Mouse (Mus musculus): ENCODE measurements at regions not wholly inside any gene's neighbourhood (a gene's known extent, or its start where the extent isn't known, plus 50 kb on each side); places are given as distances from the start of the nearest gene placed in this dataset.

GRCm38 (mm10) chr3:78919850-78920249 lies 366.5 kb downstream of the Rapgef2 start:
- ATAC-seq (replicated peaks; ENCODE audit: low FRiP score): no peak
- Histone ChIP-seq H3K9ac (ENCODE audit: low read depth, low read length) (no peak overlapping the region), H3K4me1 (replicated peaks; ENCODE audit: control insufficient read depth, insufficient read depth, low read length) (no peaks in the 10 kb centered on the region), H3K36me3 (ENCODE audit: control insufficient read depth, insufficient read depth, low read length) (no peaks in the 10 kb centered on the region), H3K4me2 (no peak overlapping the region), H3K9me3 (ENCODE audit: control insufficient read depth, low read length) (no peaks in the 10 kb centered on the region), H3K27me3 (replicated peaks; ENCODE audit: control insufficient read depth, insufficient read depth, low read length) (no peaks in the 10 kb centered on the region), H3K4me3 (ENCODE audit: low read depth, low read length) (no peak overlapping the region), H3K27ac (ENCODE audit: low read depth, low read length) (no peak overlapping the region)
- no peak for DNase-seq (ENCODE audit: low spot score)
- 55% methylated on average over 6 of the region's 6 CpGs for WGBS

GRCm38 (mm10) chr3:78919407-78919806 lies 366.9 kb downstream of the Rapgef2 start:
- H3K4me2 ChIP-seq: peak overlapping the region; percentile 26
- DNase-seq (ENCODE audit: low spot score) (peak; percentile 59), ATAC-seq (replicated peaks; ENCODE audit: low FRiP score) (peak; percentile 49; the same call in 1 of the 2 replicates)
- 21% methylated on average over 12 of the region's 12 CpGs for WGBS
- H3K27ac ChIP-seq (ENCODE audit: low read depth, low read length): no peak overlapping the region
- no peaks in the 10 kb centered on the region for H3K27me3 ChIP-seq (replicated peaks; ENCODE audit: control insufficient read depth, insufficient read depth, low read length)
- no peak overlapping the region for H3K4me3 ChIP-seq (ENCODE audit: low read depth, low read length)
- no peaks in the 10 kb centered on the region for H3K36me3 ChIP-seq (ENCODE audit: control insufficient read depth, insufficient read depth, low read length)
- no peaks in the 10 kb centered on the region for H3K9me3 ChIP-seq (ENCODE audit: control insufficient read depth, low read length)
- no peaks in the 10 kb centered on the region for H3K4me1 ChIP-seq (replicated peaks; ENCODE audit: control insufficient read depth, insufficient read depth, low read length)
- no peak overlapping the region for H3K9ac ChIP-seq (ENCODE audit: low read depth, low read length)

DNA sequence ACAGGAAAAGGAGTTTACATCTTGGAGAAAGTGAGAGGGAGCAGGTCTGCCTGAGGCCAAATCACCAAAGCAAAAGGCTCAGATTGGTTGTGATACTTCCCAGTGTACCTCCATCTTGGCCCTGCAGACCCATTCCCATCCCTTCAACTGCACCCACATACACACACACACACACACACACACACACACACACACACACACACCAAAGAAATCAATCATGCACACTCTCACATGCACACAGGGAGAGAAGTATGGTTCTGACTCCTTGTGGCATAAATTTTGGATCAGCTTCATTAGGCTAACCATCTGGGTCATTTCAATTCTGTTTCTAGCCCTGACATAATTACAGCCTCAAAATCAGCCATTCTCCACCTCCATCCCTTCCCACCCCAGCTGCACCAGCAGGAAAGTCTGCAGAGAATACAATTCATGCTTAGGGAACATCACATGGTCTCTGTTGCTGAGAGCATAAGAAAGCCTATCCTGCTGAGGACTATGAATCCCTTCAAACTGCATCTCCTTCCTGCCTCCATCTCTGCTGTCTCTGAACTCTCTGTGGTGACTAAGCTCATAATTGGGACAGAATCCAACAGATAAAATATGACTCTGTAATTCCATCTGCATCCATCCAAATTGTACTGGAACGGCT lies 378.0 kb downstream of the Rapgef2 start:
- no peak overlapping the region for H3K27ac ChIP-seq (ENCODE audit: low read depth, low read length)
- no peaks in the 10 kb centered on the region for H3K27me3 ChIP-seq (replicated peaks; ENCODE audit: control insufficient read depth, insufficient read depth, low read length)
- H3K4me2 ChIP-seq: no peak overlapping the region
- DNase-seq (ENCODE audit: low spot score) (no peak), ATAC-seq (replicated peaks; ENCODE audit: low FRiP score) (no peak)
- H3K9ac ChIP-seq (ENCODE audit: low read depth, low read length): no peak overlapping the region
- H3K36me3 ChIP-seq (ENCODE audit: control insufficient read depth, insufficient read depth, low read length): no peaks in the 10 kb centered on the region
- WGBS: 79% methylated on average over 1 of the region's 1 CpGs
- H3K4me3 ChIP-seq (ENCODE audit: low read depth, low read length): no peak overlapping the region
- H3K9me3 ChIP-seq (ENCODE audit: control insufficient read depth, low read length): no peaks in the 10 kb centered on the region
- H3K4me1 ChIP-seq (replicated peaks; ENCODE audit: control insufficient read depth, insufficient read depth, low read length): no peaks in the 10 kb centered on the region

- WGBS: 89% methylated on average over 7 of the region's 7 CpGs
Observed at GRCm38 (mm10) chr3:78907778-78908177, 378.5 kb downstream of the Rapgef2 start.

DNA sequence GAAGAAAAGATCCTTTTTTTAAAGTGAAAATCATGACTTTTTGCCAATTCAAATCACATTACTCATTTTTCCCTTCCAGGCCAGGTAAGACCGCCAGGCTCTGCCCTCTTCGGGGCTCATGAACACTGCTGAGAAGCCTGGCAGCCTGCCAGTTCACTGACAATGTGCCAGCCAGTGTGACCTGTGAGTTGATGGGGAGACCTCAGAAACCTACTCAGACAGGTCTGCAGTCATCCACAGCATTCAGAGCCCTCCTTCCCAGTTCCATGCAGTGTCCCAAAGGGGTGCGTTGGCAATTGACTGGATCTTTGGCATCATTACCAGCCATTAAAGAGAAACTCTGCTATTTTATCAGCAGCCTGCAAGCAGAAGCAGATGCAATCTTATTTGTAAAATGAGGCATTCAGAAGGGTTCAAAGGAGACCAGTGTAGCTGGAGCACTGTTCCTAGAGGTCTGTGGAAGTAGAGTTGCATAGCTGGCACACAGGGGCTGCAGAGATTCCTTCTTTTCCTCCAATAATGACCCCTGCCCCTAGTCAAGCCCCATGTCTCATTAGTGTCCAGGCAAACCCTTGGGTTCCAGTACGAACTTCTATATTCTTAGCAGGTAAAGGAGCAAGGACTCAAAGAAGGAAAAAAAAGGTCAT lies 384.4 kb downstream of the Rapgef2 start:
- no peaks in the 10 kb centered on the region for H3K4me1 ChIP-seq (replicated peaks; ENCODE audit: control insufficient read depth, insufficient read depth, low read length)
- H3K27ac ChIP-seq (ENCODE audit: low read depth, low read length): no peak overlapping the region
- ATAC-seq (replicated peaks; ENCODE audit: low FRiP score) (no peak), DNase-seq (ENCODE audit: low spot score) (no peak)
- H3K9me3 ChIP-seq (ENCODE audit: control insufficient read depth, low read length): no peaks in the 10 kb centered on the region
- WGBS: 65% methylated on average over 4 of the region's 4 CpGs
- no peak overlapping the region for H3K9ac ChIP-seq (ENCODE audit: low read depth, low read length)
- H3K36me3 ChIP-seq (ENCODE audit: control insufficient read depth, insufficient read depth, low read length): no peaks in the 10 kb centered on the region
- H3K4me2 ChIP-seq: no peak overlapping the region
- no peaks in the 10 kb centered on the region for H3K27me3 ChIP-seq (replicated peaks; ENCODE audit: control insufficient read depth, insufficient read depth, low read length)
- H3K4me3 ChIP-seq (ENCODE audit: low read depth, low read length): no peak overlapping the region

More at GRCm38 (mm10) chr3:78907778-78908177, 378.5 kb downstream of the Rapgef2 start:
- Histone ChIP-seq H3K27ac (ENCODE audit: low read depth, low read length) (no peak overlapping the region), H3K9ac (ENCODE audit: low read depth, low read length) (no peak overlapping the region), H3K4me1 (replicated peaks; ENCODE audit: control insufficient read depth, insufficient read depth, low read length) (no peaks in the 10 kb centered on the region), H3K4me2 (no peak overlapping the region), H3K36me3 (ENCODE audit: control insufficient read depth, insufficient read depth, low read length) (no peaks in the 10 kb centered on the region), H3K4me3 (ENCODE audit: low read depth, low read length) (no peak overlapping the region), H3K9me3 (ENCODE audit: control insufficient read depth, low read length) (no peaks in the 10 kb centered on the region), H3K27me3 (replicated peaks; ENCODE audit: control insufficient read depth, insufficient read depth, low read length) (no peaks in the 10 kb centered on the region)
- ATAC-seq (replicated peaks; ENCODE audit: low FRiP score) (no peak), DNase-seq (ENCODE audit: low spot score) (no peak)

GRCm38 (mm10) chr3:78901016-78901837 lies 385.1 kb downstream of the Rapgef2 start:
- no peak for ATAC-seq (replicated peaks; ENCODE audit: low FRiP score)
- Histone ChIP-seq H3K36me3 (ENCODE audit: control insufficient read depth, insufficient read depth, low read length) (no peaks in the 10 kb centered on the region), H3K27me3 (replicated peaks; ENCODE audit: control insufficient read depth, insufficient read depth, low read length) (no peaks in the 10 kb centered on the region), H3K4me1 (replicated peaks; ENCODE audit: control insufficient read depth, insufficient read depth, low read length) (no peaks in the 10 kb centered on the region), H3K27ac (ENCODE audit: low read depth, low read length) (no peak overlapping the region), H3K4me2 (0 out of 2 replicates have a peak overlapping the region, but pooled peaks have one; percentile 34), H3K9me3 (ENCODE audit: control insufficient read depth, low read length) (no peaks in the 10 kb centered on the region), H3K9ac (ENCODE audit: low read depth, low read length) (no peak overlapping the region), H3K4me3 (ENCODE audit: low read depth, low read length) (no peak overlapping the region)
- WGBS: 25% methylated on average over 11 of the region's 11 CpGs
- no peak for DNase-seq (ENCODE audit: low spot score)

GRCm38 (mm10) chr3:78899446-78900230 lies 386.7 kb downstream of the Rapgef2 start:
- H3K27ac ChIP-seq (ENCODE audit: low read depth, low read length): no peak overlapping the region
- no peaks in the 10 kb centered on the region for H3K36me3 ChIP-seq (ENCODE audit: control insufficient read depth, insufficient read depth, low read length)
- no peaks in the 10 kb centered on the region for H3K9me3 ChIP-seq (ENCODE audit: control insufficient read depth, low read length)
- 73% methylated on average over 8 of the region's 8 CpGs for WGBS
- DNase-seq (ENCODE audit: low spot score): no peak
- ATAC-seq (replicated peaks; ENCODE audit: low FRiP score): no peak
- no peaks in the 10 kb centered on the region for H3K27me3 ChIP-seq (replicated peaks; ENCODE audit: control insufficient read depth, insufficient read depth, low read length)
- no peak overlapping the region for H3K9ac ChIP-seq (ENCODE audit: low read depth, low read length)
- H3K4me2 ChIP-seq: no peak overlapping the region
- no peaks in the 10 kb centered on the region for H3K4me1 ChIP-seq (replicated peaks; ENCODE audit: control insufficient read depth, insufficient read depth, low read length)
- H3K4me3 ChIP-seq (ENCODE audit: low read depth, low read length): no peak overlapping the region

- no peak for DNase-seq (ENCODE audit: low spot score)
- H3K4me2 ChIP-seq: no peak overlapping the region
- H3K36me3 ChIP-seq (ENCODE audit: control insufficient read depth, insufficient read depth, low read length): no peaks in the 10 kb centered on the region
- WGBS: 69% methylated on average over 3 of the region's 3 CpGs
- H3K4me1 ChIP-seq (replicated peaks; ENCODE audit: control insufficient read depth, insufficient read depth, low read length): no peaks in the 10 kb centered on the region
- no peak overlapping the region for H3K4me3 ChIP-seq (ENCODE audit: low read depth, low read length)
- no peaks in the 10 kb centered on the region for H3K9me3 ChIP-seq (ENCODE audit: control insufficient read depth, low read length)
- no peak overlapping the region for H3K9ac ChIP-seq (ENCODE audit: low read depth, low read length)
- H3K27ac ChIP-seq (ENCODE audit: low read depth, low read length): no peak overlapping the region
- no peaks in the 10 kb centered on the region for H3K27me3 ChIP-seq (replicated peaks; ENCODE audit: control insufficient read depth, insufficient read depth, low read length)
- ATAC-seq (replicated peaks; ENCODE audit: low FRiP score): no peak
Observed at GRCm38 (mm10) chr3:78889326-78889725, 397.0 kb downstream of the Rapgef2 start.
